Mouse (Mus musculus): ENCODE data around the gene Ms4a4c. TPM values are rescaled to one million over a fixed set of nuclear protein-coding genes. Genes with fewer than 3 reads are reported as not detected.
"Not testable (repeated sequence)": the region's sequence is repeated elsewhere in the genome, so short reads cannot be mapped to it uniquely, and the experiment has no call there.

Gene Ms4a4c
- polyA plus RNA-seq, 1 experiment from 2014 or later: 0.42 TPM

DNA sequence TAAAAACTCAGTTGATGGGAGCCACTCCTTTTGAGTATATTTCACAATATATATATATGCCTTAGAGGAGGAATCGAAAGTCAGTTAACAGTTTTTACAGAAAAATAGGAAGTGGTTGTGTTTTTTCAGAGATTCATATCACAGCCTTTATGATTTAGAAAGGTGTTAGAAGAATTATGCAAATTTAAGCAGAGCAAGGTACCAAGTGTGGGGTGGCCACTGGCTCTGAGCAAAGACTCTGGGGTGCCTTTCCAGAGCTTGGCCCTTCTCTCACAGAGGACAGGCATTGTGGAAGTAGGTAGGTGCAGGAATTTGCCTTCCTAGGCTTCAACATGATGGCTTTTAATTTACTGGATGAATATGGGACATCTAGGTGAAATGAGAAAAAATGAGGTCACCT is 7.1 kb downstream of the Ms4a4c start:
- no peak overlapping the region for H3K9ac ChIP-seq
- H3K27ac ChIP-seq: no peak overlapping the region
- 91% methylated on average over 1 of the region's 1 CpGs for WGBS
- no peak overlapping the region for H3K4me3 ChIP-seq
- ATAC-seq (ENCODE audit: low FRiP score, low read depth): no peak
- no peaks in the 10 kb centered on the region for H3K27me3 ChIP-seq (replicated peaks)
- no peak overlapping the region for H3K4me2 ChIP-seq (replicated peaks)
- no peaks in the 10 kb centered on the region for H3K4me1 ChIP-seq
- no peaks in the 10 kb centered on the region for H3K36me3 ChIP-seq
- H3K9me3 ChIP-seq: no peaks in the 10 kb centered on the region

DNA sequence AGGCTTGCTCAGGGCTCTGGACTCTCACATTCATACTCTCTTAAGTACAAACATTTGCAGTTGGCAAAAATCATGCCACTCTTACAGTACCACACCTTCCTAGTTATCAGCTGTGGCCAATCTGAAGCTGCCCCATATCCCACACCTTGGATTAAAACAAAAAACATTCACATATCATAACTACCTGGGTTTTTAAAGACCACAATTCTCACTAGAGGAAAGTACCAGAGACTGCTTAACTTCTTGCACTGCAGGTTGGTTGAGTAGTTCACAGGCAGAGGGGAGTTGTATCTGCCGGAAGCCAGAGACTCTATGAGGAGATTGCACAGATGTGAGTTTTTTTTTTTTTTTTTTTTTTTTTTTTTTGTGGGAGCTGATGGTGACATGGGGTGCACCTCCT is 9.5 kb downstream of the Ms4a4c start:
- H3K4me1 ChIP-seq: no peaks in the 10 kb centered on the region
- no peak for ATAC-seq (ENCODE audit: low FRiP score, low read depth)
- no peaks in the 10 kb centered on the region for H3K9me3 ChIP-seq
- no peak overlapping the region for H3K9ac ChIP-seq
- H3K27ac ChIP-seq: no peak overlapping the region
- no peaks in the 10 kb centered on the region for H3K27me3 ChIP-seq (replicated peaks)
- no peak overlapping the region for H3K4me2 ChIP-seq (replicated peaks)
- H3K4me3 ChIP-seq: no peak overlapping the region
- H3K36me3 ChIP-seq: no peaks in the 10 kb centered on the region
- WGBS: 100% methylated on average over 1 of the region's 1 CpGs

DNA sequence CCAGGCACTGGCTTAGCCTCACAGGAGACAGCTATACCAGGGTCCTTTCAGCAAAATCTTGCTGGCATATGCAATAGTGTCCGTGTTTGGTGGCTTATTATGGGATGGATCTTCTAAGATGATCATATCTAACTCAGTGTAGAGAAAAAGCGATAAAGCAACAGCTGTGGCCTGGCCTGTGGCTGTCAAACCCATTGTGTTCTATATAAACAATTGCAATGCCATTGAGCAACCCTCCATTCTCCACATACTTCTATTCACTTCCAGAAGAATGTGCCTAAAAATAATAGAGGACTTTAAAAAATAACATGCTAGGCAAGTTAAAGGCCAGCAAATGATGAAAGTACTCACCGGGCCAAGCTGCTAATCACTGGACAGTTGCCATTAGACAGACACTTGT is 11.0 kb downstream of the Ms4a4c start:
- Histone ChIP-seq H3K4me1 (no peaks in the 10 kb centered on the region), H3K27me3 (replicated peaks) (no peaks in the 10 kb centered on the region), H3K9me3 (no peaks in the 10 kb centered on the region), H3K9ac (no peak overlapping the region), H3K36me3 (no peaks in the 10 kb centered on the region), H3K4me3 (no peak overlapping the region), H3K27ac (no peak overlapping the region), H3K4me2 (replicated peaks) (no peak overlapping the region)
- 72% methylated on average over 3 of the region's 3 CpGs for WGBS
- no peak for ATAC-seq (ENCODE audit: low FRiP score, low read depth)

DNA sequence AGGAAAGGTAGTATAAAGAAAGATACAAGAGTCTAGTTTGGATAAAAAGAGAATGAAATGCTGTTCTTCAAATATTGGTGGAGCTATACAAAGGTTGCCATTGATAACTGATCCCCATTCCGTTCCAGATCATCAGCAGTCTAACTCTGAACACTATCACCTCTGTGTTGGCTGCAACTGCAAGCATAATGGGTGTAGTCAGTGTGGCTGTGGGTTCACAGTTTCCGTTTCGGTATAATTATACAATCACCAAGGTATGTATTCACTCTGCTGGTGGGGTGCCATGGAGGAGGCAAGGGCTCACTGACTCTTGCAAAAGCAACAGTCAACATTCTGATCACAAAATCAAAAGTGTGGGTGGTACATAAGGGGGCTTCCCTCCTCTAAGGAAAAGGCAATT is 14.3 kb downstream of the Ms4a4c start:
- H3K9me3 ChIP-seq; H3K36me3 ChIP-seq; H3K27ac ChIP-seq; H3K4me2 ChIP-seq (replicated peaks); H3K9ac ChIP-seq; H3K4me3 ChIP-seq; H3K27me3 ChIP-seq (replicated peaks); ATAC-seq (ENCODE audit: low FRiP score, low read depth); H3K4me1 ChIP-seq: not testable (repeated sequence)
- 89% methylated on average over 3 of the region's 3 CpGs for WGBS

DNA sequence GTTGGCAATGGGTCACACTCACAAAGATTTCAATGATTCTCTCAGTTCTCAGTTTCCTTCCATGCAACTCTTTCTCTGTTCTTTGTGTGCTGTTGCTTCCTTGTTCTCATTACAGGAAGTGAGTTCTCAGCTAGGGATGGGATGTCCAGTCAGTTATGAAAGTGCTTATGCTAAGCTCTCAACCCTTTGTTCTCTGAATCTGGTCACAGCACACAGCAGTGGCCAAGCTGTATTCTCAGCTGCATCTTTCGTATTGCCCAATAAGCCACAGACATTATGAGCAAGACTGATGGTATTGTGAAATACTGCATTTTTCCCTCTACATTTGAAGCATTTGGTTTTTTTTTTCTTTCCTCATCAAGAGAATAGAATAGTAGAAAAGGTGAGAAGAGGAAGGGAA is 26.6 kb downstream of the Ms4a4c start:
- not testable (repeated sequence) for H3K36me3 ChIP-seq; H3K27me3 ChIP-seq (replicated peaks); H3K27ac ChIP-seq; H3K9ac ChIP-seq; ATAC-seq (ENCODE audit: low FRiP score, low read depth); H3K4me2 ChIP-seq (replicated peaks); H3K4me3 ChIP-seq; H3K9me3 ChIP-seq; H3K4me1 ChIP-seq
- WGBS: 92% methylated on average over 1 of the region's 1 CpGs

DNA sequence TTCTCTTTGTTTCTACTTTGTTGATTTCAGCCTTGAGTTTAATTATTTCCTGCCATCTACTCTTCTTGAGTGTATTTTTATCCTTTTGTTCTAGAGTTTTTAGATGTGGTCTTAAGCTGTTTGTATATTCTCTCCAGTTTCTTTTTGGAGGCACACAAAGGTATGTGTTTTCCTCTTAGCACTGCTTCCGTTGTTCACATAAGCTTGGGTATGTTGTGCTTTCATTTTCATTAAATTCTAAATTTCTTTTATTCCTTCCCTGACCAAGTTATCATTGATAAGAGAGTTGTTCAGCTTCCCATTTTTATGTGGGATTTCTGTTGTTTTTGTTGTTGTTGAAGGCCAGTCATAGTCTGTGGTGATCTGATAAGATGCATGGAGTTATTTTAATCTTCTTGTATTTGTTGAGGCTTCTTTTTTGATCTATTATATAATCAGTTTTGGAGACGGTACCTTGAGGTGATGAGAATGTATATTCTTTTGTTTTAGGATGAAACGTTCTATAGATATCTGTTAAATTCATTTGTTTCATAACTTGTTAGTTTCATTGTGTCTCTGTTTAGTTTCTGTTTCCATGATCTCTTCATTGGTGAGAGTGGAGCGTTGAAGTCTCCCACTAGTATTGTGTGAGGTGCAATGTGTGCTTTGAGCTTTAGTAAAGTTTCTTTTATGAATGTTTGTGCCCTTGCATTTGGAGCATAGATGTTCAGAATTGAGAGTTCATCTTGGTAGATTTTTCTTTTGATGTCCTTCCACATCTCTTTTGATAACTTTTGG is 30.7 kb downstream of the Ms4a4c start:
- no peak overlapping the region for H3K4me3 ChIP-seq
- H3K4me2 ChIP-seq (replicated peaks): no peak overlapping the region
- H3K27me3 ChIP-seq (replicated peaks): no peaks in the 10 kb centered on the region
- no peak for ATAC-seq (ENCODE audit: low FRiP score, low read depth)
- H3K9ac ChIP-seq: no peak overlapping the region
- no peaks in the 10 kb centered on the region for H3K4me1 ChIP-seq
- WGBS: 93% methylated on average over 4 of the region's 4 CpGs
- H3K36me3 ChIP-seq: no peaks in the 10 kb centered on the region
- no peak overlapping the region for H3K27ac ChIP-seq
- no peaks in the 10 kb centered on the region for H3K9me3 ChIP-seq

DNA sequence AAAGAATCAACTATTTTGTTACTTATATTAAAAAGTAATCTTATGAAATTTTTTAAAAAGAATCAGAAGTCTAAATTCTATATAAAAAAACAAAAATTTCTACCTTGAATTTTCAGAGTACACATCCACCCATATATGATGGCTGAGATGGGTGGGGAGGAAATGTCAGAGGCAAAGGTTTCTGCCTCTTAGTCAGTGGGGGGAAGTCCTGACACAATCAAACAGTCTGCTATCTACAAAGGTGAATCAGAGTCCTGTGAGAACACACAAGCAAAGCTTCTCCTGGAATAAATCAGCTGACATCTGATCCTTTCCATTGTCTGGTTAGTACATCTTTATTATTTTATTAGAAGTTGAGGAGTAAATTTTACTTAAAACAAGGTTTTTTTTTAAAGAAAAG is 38.8 kb downstream of the Ms4a4c start, which contains the start of gene Ms4a4b:
Gene Ms4a4b (plus strand): TSS at position 216 of the 400 bp plus-strand sequence.
- Histone ChIP-seq H3K9me3 (no peaks in the 10 kb centered on the region), H3K9ac (no peak within 1 kb of the TSS), H3K4me1 (no peaks in the 10 kb centered on the region), H3K4me2 (replicated peaks) (no peak within 1 kb of the TSS), H3K27me3 (replicated peaks) (no peaks in the 10 kb centered on the region), H3K27ac (no peak within 1 kb of the TSS), H3K4me3 (no peak within 1 kb of the TSS), H3K36me3 (no peaks in the 10 kb centered on the region)
- no peak for ATAC-seq (ENCODE audit: low FRiP score, low read depth)

DNA sequence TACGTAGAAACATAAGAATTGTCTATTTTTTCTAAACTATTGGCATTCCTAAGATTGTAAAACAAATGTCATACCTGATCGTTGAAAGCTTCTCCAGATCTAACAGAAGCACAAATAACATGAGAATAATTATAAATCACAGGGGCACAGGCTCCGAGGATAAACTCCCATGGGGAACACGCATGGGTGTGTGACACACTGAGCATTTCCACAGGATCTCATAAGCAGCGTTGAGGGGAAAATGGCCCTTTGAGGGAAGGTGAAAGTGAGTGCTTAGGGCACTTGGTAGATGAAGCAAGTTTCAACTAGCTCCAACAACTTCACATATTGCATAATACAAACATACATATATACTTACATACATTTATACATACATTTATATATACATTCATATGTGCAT is 39.4 kb downstream of the Ms4a4c start:
- 90% methylated on average over 5 of the region's 5 CpGs for WGBS
- no peak for ATAC-seq (ENCODE audit: low FRiP score, low read depth)
- no peak overlapping the region for H3K4me3 ChIP-seq
- H3K4me2 ChIP-seq (replicated peaks): no peak overlapping the region
- H3K9ac ChIP-seq: no peak overlapping the region
- no peaks in the 10 kb centered on the region for H3K9me3 ChIP-seq
- H3K4me1 ChIP-seq: no peaks in the 10 kb centered on the region
- H3K27me3 ChIP-seq (replicated peaks): no peaks in the 10 kb centered on the region
- H3K27ac ChIP-seq: no peak overlapping the region
- no peaks in the 10 kb centered on the region for H3K36me3 ChIP-seq

DNA sequence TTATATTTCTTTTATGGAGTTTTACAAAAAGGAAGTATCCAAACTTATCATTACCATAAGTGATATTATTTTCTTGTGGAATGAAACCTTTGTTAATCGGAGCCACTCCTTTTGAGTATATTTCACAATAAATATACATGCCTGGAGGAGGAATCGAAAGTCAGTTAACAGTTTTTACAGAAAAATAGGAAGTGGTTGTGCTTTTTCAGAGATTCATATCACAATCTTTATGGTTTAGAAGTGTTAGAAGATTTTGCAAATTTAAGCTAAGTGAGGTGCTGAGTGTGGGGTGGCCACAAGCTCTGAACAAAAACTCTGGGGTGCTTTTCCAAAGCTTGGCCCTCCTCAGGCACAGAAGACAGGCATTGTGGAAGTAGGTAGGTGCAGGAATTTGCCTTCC is 42.7 kb downstream of the Ms4a4c start:
- H3K27me3 ChIP-seq (replicated peaks): no peaks in the 10 kb centered on the region
- 92% methylated on average over 2 of the region's 2 CpGs for WGBS

DNA sequence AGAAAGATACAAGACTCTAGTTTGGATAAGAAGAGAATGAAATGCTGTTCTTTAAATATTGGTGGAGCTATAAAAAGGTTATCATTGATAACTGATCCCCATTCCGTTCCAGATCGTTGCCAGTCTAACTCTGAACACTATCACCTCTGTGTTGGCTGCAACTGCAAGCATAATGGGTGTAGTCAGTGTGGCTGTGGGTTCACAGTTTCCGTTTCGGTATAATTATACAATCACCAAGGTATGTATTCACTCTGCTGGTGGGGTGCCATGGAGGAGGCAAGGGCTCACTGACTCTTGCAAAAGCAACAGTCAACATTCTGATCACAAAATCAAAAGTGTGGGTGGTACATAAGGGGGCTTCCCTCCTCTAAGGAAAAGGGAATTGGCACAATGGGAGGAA is 54.5 kb downstream of the Ms4a4c start:
- not testable (repeated sequence) for ATAC-seq (ENCODE audit: low FRiP score, low read depth); H3K4me1 ChIP-seq; H3K27ac ChIP-seq; H3K9ac ChIP-seq; H3K9me3 ChIP-seq; H3K4me3 ChIP-seq; H3K4me2 ChIP-seq (replicated peaks); H3K27me3 ChIP-seq (replicated peaks); H3K36me3 ChIP-seq
- WGBS: 87% methylated on average over 4 of the region's 4 CpGs

More for the DNA sequence above, 42.7 kb downstream of the Ms4a4c start:
- Histone ChIP-seq H3K9ac (no peak overlapping the region), H3K36me3 (no peaks in the 10 kb centered on the region), H3K4me1 (no peaks in the 10 kb centered on the region), H3K27ac (no peak overlapping the region), H3K4me2 (replicated peaks) (no peak overlapping the region), H3K9me3 (no peaks in the 10 kb centered on the region), H3K4me3 (no peak overlapping the region)
- no peak for ATAC-seq (ENCODE audit: low FRiP score, low read depth)

DNA sequence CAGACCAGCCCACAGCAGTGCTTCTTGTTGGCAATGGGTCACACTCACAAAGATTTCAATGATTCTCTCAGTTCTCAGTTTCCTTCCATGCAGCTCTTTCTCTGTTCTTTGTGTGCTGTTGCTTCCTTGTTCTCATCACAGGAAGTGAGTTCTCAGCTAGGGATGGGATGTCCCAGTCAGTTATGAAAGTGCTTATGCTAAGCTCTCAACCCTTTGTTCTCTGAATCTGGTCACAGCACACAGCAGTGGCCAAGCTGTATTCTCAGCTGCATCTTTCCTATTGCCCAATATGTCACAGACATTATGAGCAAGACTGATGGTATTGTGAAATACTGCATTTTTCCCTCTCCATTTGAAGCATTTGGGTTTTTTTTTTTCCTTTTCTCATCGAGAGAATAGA is 60.2 kb downstream of the Ms4a4c start:
- not testable (repeated sequence) for H3K9me3 ChIP-seq; H3K4me2 ChIP-seq (replicated peaks); H3K4me3 ChIP-seq; H3K4me1 ChIP-seq; H3K27me3 ChIP-seq (replicated peaks); H3K36me3 ChIP-seq; H3K9ac ChIP-seq; ATAC-seq (ENCODE audit: low FRiP score, low read depth); H3K27ac ChIP-seq
- WGBS: 62% methylated on average over 1 of the region's 1 CpGs

DNA sequence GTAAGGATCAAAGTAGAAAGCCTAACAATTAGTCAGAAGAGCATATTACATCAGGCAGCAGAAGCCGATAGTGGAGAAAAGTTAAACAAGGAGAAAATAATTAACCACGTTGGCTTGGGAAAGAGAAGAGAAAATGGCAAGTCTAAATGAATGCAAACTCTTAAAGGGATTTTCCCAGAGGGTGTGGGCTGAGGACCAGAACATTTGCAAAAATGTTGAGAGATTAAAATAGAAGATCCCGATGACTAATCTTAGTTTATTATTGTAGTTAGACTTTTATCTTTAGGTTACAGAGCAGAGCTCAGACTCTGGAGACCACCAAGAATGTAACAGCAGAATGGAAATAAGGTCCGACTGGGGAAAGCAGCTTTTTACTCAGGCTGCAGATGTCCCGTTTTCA is 61.9 kb downstream of the Ms4a4c start:
- Histone ChIP-seq H3K9me3 (no peaks in the 10 kb centered on the region), H3K4me1 (no peaks in the 10 kb centered on the region), H3K9ac (no peak overlapping the region), H3K27ac (no peak overlapping the region), H3K4me3 (no peak overlapping the region), H3K4me2 (replicated peaks) (no peak overlapping the region), H3K36me3 (no peaks in the 10 kb centered on the region), H3K27me3 (replicated peaks) (no peaks in the 10 kb centered on the region)
- 82% methylated on average over 5 of the region's 5 CpGs for WGBS
- no peak for ATAC-seq (ENCODE audit: low FRiP score, low read depth)

DNA sequence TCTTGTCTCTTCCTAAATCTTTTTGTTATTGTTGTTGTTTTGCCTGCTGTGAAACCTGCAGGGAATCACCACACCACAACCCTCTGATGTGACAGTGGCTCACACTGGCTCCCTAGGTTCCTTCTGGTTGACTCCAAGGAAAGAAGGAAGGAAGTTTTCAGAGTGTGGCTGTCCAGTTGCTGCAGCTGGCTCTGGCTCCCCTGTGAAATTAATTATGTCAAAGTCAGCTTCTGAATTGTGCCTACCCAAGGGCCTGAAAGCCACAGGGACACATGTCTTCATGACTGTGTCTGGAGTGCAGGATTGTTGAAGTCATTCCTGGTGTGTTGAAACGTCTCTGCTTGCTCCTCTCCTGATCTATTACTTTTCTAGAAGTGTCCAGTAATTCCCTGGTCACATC is 63.8 kb downstream of the Ms4a4c start:
- H3K9me3 ChIP-seq; H3K9ac ChIP-seq; H3K27me3 ChIP-seq (replicated peaks); H3K4me2 ChIP-seq (replicated peaks); H3K4me1 ChIP-seq; H3K4me3 ChIP-seq; H3K36me3 ChIP-seq; ATAC-seq (ENCODE audit: low FRiP score, low read depth); H3K27ac ChIP-seq: not testable (repeated sequence)
- 61% methylated on average over 1 of the region's 1 CpGs for WGBS
